Mouse (Mus musculus) E14TG2a.4 (cell line): ENCODE data around the gene Fer.

Experiments used
- H3K27me3 ChIP-seq: 2 replicates; pipeline ENCODE4 v1.6.1; 2014; ENCODE audit warnings: low read length, control low read depth; ENCODE audit not compliant: insufficient read depth
- H3K36me3 ChIP-seq: 2 replicates; pipeline ENCODE4 v1.6.1; 2014; ENCODE audit warnings: low read length, control low read depth; ENCODE audit not compliant: insufficient read depth
- H3K4me1 ChIP-seq: replicated peaks from 2 replicates; pipeline ENCODE4 v1.6.1; 2014; ENCODE audit warnings: low read depth, low read length, control low read depth
- H3K4me3 ChIP-seq: replicated peaks from 2 replicates; pipeline ENCODE4 v1.5.1; 2014; ENCODE audit warnings: mild to moderate bottlenecking, low read length
- H3K9me3 ChIP-seq: 2 replicates; pipeline ENCODE4 v1.6.1; 2014; ENCODE audit warnings: low read length, control low read depth
- CTCF ChIP-seq: conservative IDR thresholded peaks from 2 replicates; pipeline ENCODE4 v1.5.1; 2014; ENCODE audit warnings: low read length
- NANOG ChIP-seq: IDR thresholded peaks from 2 replicates; pipeline ENCODE4 v1.6.1; 2014; ENCODE audit warnings: borderline replicate concordance, low read length, mixed read lengths
- POU5F1 ChIP-seq: IDR thresholded peaks from 2 replicates; pipeline ENCODE4 v1.6.1; 2014; ENCODE audit warnings: low read length, borderline replicate concordance

Fer gene

GRCm38 (mm10) chr17:63937886-63938285 is 75.0 kb downstream of the Fer start:
- TF ChIP-seq POU5F1 (no peak), CTCF (peak; percentile 44)
- Histone ChIP-seq H3K36me3 (peaks cover 18% of the 10 kb centered on the region), H3K4me3 (peak overlapping the region; percentile 59), H3K4me1 (peaks cover 18% of the 10 kb centered on the region), H3K9me3 (no peaks in the 10 kb centered on the region), H3K27me3 (no peaks in the 10 kb centered on the region)

GRCm38 (mm10) chr17:63946772-63947171 is 83.9 kb downstream of the Fer start:
- TF ChIP-seq CTCF = no peak
- TF ChIP-seq POU5F1 = no peak
- no peak for TF ChIP-seq NANOG
- Histone ChIP-seq H3K36me3 (no peaks in the 10 kb centered on the region), H3K9me3 (no peaks in the 10 kb centered on the region), H3K4me1 (no peaks in the 10 kb centered on the region), H3K27me3 (no peaks in the 10 kb centered on the region), H3K4me3 (no peak overlapping the region)

GRCm38 (mm10) chr17:63948811-63949210 is 85.9 kb downstream of the Fer start:
- Histone ChIP-seq H3K4me3 (no peak overlapping the region), H3K9me3 (no peaks in the 10 kb centered on the region), H3K36me3 (no peaks in the 10 kb centered on the region), H3K27me3 (no peaks in the 10 kb centered on the region), H3K4me1 (no peaks in the 10 kb centered on the region)
- TF ChIP-seq POU5F1 (no peak), CTCF (no peak), NANOG (no peak)

- TF ChIP-seq POU5F1 = no peak
- no peak for TF ChIP-seq NANOG
- TF ChIP-seq CTCF = no peak
- H3K4me1 ChIP-seq = no peaks in the 10 kb centered on the region
- no peaks in the 10 kb centered on the region for H3K36me3 ChIP-seq
- H3K4me3 ChIP-seq = no peak overlapping the region
- no peaks in the 10 kb centered on the region for H3K9me3 ChIP-seq
- H3K27me3 ChIP-seq = no peaks in the 10 kb centered on the region
Measured at GRCm38 (mm10) chr17:63951436-63951835, 88.6 kb downstream of the Fer start.

GRCm38 (mm10) chr17:63967091-63967490 is 104.2 kb downstream of the Fer start:
- Histone ChIP-seq H3K4me3 (no peak overlapping the region), H3K36me3 (no peaks in the 10 kb centered on the region), H3K9me3 (no peaks in the 10 kb centered on the region), H3K27me3 (no peaks in the 10 kb centered on the region), H3K4me1 (no peaks in the 10 kb centered on the region)
- TF ChIP-seq NANOG (no peak), CTCF (no peak), POU5F1 (no peak)

GRCm38 (mm10) chr17:63969448-63969847 is 106.6 kb downstream of the Fer start:
- Histone ChIP-seq H3K27me3 (no peaks in the 10 kb centered on the region), H3K9me3 (no peaks in the 10 kb centered on the region), H3K4me3 (no peak overlapping the region), H3K4me1 (no peaks in the 10 kb centered on the region), H3K36me3 (no peaks in the 10 kb centered on the region)
- TF ChIP-seq POU5F1 (no peak), NANOG (no peak), CTCF (no peak)

DNA sequence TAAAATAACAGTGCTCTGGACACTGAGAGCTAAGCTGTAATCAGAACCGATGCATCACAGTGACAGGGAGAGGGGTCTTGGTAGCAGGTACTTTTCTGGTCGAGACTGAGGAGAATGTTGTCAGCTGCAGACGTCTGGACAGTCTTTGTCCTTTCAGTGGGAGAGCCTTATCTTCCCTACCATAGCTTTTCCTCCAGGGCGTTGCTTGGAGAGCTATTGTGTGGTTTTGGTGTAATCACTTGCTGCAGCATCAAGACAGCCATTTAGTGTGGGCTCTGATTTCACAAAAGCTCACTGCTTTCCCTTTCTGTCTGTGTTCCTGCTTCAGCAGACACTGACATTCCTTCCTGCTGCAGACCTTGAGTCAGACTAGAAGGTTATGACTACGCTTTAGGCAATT is 107.4 kb downstream of the Fer start:
- no peaks in the 10 kb centered on the region for H3K4me1 ChIP-seq
- H3K4me3 ChIP-seq = no peak overlapping the region
- no peaks in the 10 kb centered on the region for H3K36me3 ChIP-seq
- no peaks in the 10 kb centered on the region for H3K27me3 ChIP-seq
- TF ChIP-seq NANOG = no peak
- TF ChIP-seq CTCF = no peak
- no peak for TF ChIP-seq POU5F1
- H3K9me3 ChIP-seq = no peaks in the 10 kb centered on the region

- Histone ChIP-seq H3K36me3 (no peaks in the 10 kb centered on the region), H3K9me3 (no peaks in the 10 kb centered on the region), H3K4me3 (no peak overlapping the region), H3K4me1 (no peaks in the 10 kb centered on the region), H3K27me3 (no peaks in the 10 kb centered on the region)
- TF ChIP-seq POU5F1 (no peak), NANOG (no peak), CTCF (no peak)
Measured at GRCm38 (mm10) chr17:63970939-63971338, 108.1 kb downstream of the Fer start.

- Histone ChIP-seq H3K27me3 (no peaks in the 10 kb centered on the region), H3K9me3 (no peaks in the 10 kb centered on the region), H3K4me1 (no peaks in the 10 kb centered on the region), H3K4me3 (no peak overlapping the region), H3K36me3 (no peaks in the 10 kb centered on the region)
- TF ChIP-seq CTCF = no peak
Measured at GRCm38 (mm10) chr17:63972181-63972580, 109.3 kb downstream of the Fer start.
